Mouse (Mus musculus) ES-Bruce4 (cell line): ENCODE data around the gene Cib1. TPM values are rescaled to one million over a fixed set of nuclear protein-coding genes. Genes with fewer than 3 reads are reported as not detected.
A peak's percentile ranks its signal among the peaks of the same experiment; 100 is the strongest.

Source experiments
- H3K27ac ChIP-seq: 2 replicates; pipeline ENCODE4 v1.5.1; 2012; ENCODE audit warnings: low read length, inconsistent platforms; ENCODE audit not compliant: insufficient read depth
- H3K27me3 ChIP-seq: 2 replicates; pipeline ENCODE4 v1.6.1; 2012; ENCODE audit warnings: mild to moderate bottlenecking, low read length, inconsistent platforms; ENCODE audit not compliant: control insufficient read depth, poor library complexity, insufficient read depth, severe bottlenecking
- H3K36me3 ChIP-seq: 2 replicates; pipeline ENCODE4 v1.6.1; 2012; ENCODE audit warnings: inconsistent platforms, mild to moderate bottlenecking, low read length, moderate library complexity; ENCODE audit not compliant: control insufficient read depth, poor library complexity, insufficient read depth, severe bottlenecking
- H3K4me1 ChIP-seq: one replicate; pipeline ENCODE4 v1.8.1; 2011; ENCODE audit warnings: low read length; ENCODE audit not compliant: control insufficient read depth, insufficient read depth
- H3K4me3 ChIP-seq: 2 replicates; pipeline ENCODE4 v1.5.1; 2011; ENCODE audit warnings: low read depth, mild to moderate bottlenecking, low read length
- H3K9ac ChIP-seq: 2 replicates; pipeline ENCODE4 v1.6.1; 2012; ENCODE audit warnings: low read depth, mild to moderate bottlenecking, inconsistent platforms; ENCODE audit not compliant: poor library complexity, severe bottlenecking
- H3K9me3 ChIP-seq: replicated peaks from 2 replicates; pipeline ENCODE4 v1.6.1; 2012; ENCODE audit warnings: mild to moderate bottlenecking, low read length, inconsistent platforms; ENCODE audit not compliant: control insufficient read depth, poor library complexity, insufficient read depth, severe bottlenecking
- CTCF ChIP-seq: IDR thresholded peaks from one replicate; pipeline ENCODE4 v1.8.1; 2011; ENCODE audit warnings: low read depth, low read length
- EP300 ChIP-seq: IDR thresholded peaks from 2 replicates; pipeline ENCODE4 v1.6.1; 2011; ENCODE audit warnings: low read depth, low read length; ENCODE audit not compliant: insufficient read depth
- POLR2A ChIP-seq: IDR thresholded peaks from one replicate; pipeline ENCODE4 v1.8.1; 2011; ENCODE audit warnings: low read length; ENCODE audit not compliant: insufficient read depth
- polyA plus RNA-seq: library from polyadenylated mRNA; stranded (reverse); fragments of >200 nt; gene quantifications from 2 replicates; pipeline ENCODE4 v1.2.4, GENCODE M21; 2011; ENCODE audit warnings: low read depth; ENCODE audit not compliant: missing spikeins, insufficient read depth, insufficient read length

The Cib1 gene
- polyA plus RNA-seq = 35.5 and 38.4 TPM in 2 replicates

DNA sequence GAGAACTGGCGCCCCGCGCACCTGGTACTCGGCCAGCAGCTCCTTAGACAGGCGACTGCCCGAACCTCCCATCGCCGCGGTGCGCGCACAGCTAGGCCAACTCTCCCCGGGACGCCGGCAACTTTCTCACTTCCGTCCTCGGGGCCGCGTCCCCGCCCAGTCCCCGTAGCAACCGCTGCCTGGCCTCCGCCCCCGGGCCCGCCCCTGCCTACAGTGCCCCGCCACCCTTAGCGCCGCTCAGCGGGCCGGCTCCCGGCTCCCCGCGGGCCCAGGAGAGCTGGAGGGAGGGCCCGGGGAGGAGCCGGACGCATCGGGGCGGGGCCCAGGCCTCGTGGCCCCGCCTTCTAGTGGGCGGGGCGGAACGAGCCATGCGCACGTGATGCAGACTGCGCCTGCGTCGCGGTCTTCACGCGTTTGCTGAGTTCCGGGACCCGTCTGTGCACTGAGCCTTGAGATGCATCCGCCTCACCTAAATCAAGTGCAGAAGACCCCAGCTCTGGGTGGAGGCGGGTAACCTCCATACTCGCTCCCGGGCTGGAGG, at the start of gene Cib1, which contains the start of gene Gdpgp1:
Gene Cib1 (minus strand): TSS at position 325 of the 541 bp plus-strand sequence.
Gene Gdpgp1 (plus strand): TSS at position 377 of the 541 bp plus-strand sequence.
- Histone ChIP-seq H3K4me3 (peak within 1 kb of the TSS; percentile 99), H3K36me3 (no peaks in the 10 kb centered on the region), H3K27me3 (no peaks in the 10 kb centered on the region), H3K4me1 (peaks cover 2% of the 10 kb centered on the region), H3K9me3 (no peaks in the 10 kb centered on the region), H3K27ac (peak within 1 kb of the TSS; percentile 53), H3K9ac (peak within 1 kb of the TSS; percentile 80)
- TF ChIP-seq POLR2A (peak; percentile 79), EP300 (0 out of 2 replicates have a peak, but pooled peaks have one; percentile 3), CTCF (no peak)

DNA sequence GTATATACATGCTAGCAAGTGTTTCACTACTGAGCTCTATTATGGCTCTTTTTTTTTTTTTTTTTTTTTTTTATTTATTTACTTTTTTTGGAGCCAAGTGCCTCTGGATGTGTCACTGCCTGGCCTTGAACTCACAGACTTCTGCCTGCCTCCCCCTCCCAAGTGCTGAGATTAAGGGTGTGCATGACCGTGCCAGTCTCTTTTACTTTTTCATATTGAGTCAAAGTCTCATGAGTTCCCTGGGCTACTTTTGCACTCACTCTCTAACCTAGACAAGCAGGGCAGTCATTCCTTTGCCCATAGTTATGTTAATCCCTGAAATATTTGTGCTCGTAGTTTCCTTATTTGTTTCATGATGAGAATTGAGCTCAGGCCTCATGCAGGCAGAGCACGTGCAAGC, 49.0 kb upstream of the Cib1 start:
- peaks cover 20% of the 10 kb centered on the region for H3K36me3 ChIP-seq
- no peaks in the 10 kb centered on the region for H3K9me3 ChIP-seq
- no peak for TF ChIP-seq EP300
- no peak for TF ChIP-seq POLR2A
- TF ChIP-seq CTCF = no peak
- H3K4me3 ChIP-seq = no peak overlapping the region
- H3K27ac ChIP-seq = no peak overlapping the region
- H3K27me3 ChIP-seq = no peaks in the 10 kb centered on the region
- no peak overlapping the region for H3K9ac ChIP-seq
- H3K4me1 ChIP-seq = no peaks in the 10 kb centered on the region

DNA sequence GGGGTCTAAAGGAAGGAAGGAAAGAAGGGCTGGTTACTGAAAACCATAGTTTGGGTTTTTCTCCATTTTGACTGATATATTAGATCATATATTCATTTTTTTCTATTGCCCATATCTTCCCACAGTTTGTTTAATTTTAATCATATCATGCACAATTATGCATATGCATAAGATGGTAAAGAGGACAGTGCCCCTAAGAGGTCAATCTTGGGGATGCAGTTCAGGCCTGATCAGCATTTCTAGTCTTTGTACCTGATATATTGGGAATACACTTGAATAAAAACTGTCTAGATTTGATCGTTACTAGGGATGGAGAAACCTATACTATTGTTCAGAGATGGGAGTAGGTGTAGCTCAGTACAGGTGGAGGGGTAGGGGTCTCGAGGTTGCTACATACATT, 48.4 kb upstream of the Cib1 start:
- H3K27me3 ChIP-seq = no peaks in the 10 kb centered on the region

DNA sequence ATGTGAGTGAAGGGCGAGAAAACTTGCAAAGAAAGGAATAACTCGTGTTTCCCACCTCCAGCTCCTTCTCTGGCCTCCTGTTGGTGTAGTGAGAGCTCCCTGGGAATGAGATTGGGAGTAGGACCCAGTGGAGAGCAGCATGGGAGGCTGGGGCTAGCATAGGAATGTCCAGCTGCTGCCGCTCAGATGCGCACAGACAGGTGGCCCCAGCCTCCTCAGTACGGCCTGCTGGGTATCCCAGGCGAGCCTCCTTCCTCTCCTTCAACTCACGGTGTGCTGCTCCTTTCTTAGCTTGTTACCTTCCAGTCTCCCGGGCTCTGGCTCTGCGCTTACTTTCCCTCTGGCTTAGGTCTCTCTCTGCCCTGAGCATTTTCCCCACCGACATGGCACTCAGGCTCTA, 47.4 kb upstream of the Cib1 start:
- Histone ChIP-seq H3K27me3 (no peaks in the 10 kb centered on the region), H3K9ac (no peak overlapping the region), H3K27ac (no peak overlapping the region), H3K4me3 (no peak overlapping the region), H3K36me3 (peaks cover 14% of the 10 kb centered on the region), H3K4me1 (no peaks in the 10 kb centered on the region), H3K9me3 (no peaks in the 10 kb centered on the region)
- TF ChIP-seq CTCF (no peak), EP300 (no peak), POLR2A (no peak)

More for the DNA sequence above, 48.4 kb upstream of the Cib1 start:
- Histone ChIP-seq H3K36me3 (peaks cover 18% of the 10 kb centered on the region), H3K4me1 (no peaks in the 10 kb centered on the region), H3K4me3 (no peak overlapping the region), H3K9me3 (no peaks in the 10 kb centered on the region), H3K27ac (no peak overlapping the region), H3K9ac (no peak overlapping the region)
- no peak for TF ChIP-seq POLR2A
- TF ChIP-seq CTCF = no peak
- TF ChIP-seq EP300 = no peak

DNA sequence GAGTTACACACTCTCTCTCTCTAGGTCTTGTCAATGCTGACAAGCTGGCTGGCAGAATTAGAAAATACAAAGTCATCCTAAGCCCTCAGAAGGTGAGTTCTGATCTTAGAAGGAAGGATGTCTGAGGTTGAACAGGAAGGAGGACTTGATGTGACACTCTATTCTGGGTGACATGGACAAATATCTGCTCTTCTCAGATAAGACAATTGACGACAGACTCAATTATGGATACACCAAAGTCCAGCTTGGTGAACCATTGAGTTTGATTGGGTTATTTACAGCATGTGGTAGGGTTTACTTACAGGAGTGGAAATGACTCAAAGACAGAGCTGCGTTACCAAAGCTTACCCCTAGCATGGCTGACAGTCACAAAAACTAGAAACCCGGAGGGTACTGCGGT, 43.8 kb upstream of the Cib1 start:
- Histone ChIP-seq H3K36me3 (no peaks in the 10 kb centered on the region), H3K9me3 (no peaks in the 10 kb centered on the region), H3K27ac (no peak overlapping the region)

DNA sequence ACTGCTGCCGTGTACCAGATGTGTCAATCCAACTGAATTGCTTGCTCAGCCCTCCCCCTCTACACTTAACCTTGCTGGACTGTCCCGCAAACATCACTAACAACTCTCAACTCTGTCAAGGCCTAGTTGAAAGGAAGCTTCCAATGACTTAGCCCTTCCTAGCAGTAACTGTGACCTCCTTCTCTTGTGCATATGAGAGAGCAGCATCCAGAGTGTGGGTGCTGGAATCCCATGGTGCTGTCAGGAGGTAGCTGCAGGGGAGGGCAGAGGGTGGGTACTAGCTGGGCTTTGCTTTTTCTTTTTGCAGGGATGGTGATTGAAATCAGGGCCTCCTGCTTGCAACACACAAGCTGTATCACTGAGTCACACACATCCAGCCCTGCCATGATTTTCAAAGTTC, 40.8 kb upstream of the Cib1 start:
- Histone ChIP-seq H3K9me3 (no peaks in the 10 kb centered on the region), H3K36me3 (no peaks in the 10 kb centered on the region), H3K27ac (no peak overlapping the region), H3K4me3 (no peak overlapping the region), H3K9ac (no peak overlapping the region), H3K4me1 (no peaks in the 10 kb centered on the region), H3K27me3 (no peaks in the 10 kb centered on the region)
- TF ChIP-seq CTCF (no peak), EP300 (no peak), POLR2A (no peak)

More for the DNA sequence above, 43.8 kb upstream of the Cib1 start:
- H3K27me3 ChIP-seq = no peaks in the 10 kb centered on the region
- no peak overlapping the region for H3K4me3 ChIP-seq
- no peaks in the 10 kb centered on the region for H3K4me1 ChIP-seq
- no peak overlapping the region for H3K9ac ChIP-seq
- TF ChIP-seq EP300 (no peak), CTCF (no peak), POLR2A (no peak)
